Mouse (Mus musculus): ENCODE data around the gene Gcfc2. TPM values are rescaled to one million over a fixed set of nuclear protein-coding genes. Genes with fewer than 3 reads are reported as not detected.

Gcfc2 gene
- total RNA-seq, 1 experiment, result 17.8 TPM

DNA sequence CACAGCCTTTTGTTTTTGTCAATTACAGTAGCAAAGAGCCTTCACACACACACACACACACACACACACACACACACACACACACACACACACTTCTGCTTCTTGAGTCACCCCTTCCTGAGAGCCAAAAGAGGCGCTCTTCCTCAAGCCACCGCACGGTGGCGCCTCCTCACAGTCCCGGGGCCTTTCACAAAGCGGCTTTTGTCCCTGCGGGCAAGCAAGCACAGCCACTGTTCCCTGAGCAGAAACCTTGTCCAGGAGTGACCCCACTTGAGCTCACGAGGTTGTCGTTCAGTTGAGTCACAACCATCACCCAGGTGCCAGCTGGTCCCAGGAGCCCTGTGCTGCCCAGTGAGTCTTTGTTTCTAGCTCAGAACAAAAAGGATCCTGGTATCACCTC lies 63.5 kb downstream of the Gcfc2 start:
- H3K9me3 ChIP-seq (ENCODE audit: control insufficient read depth, insufficient read depth, low read depth, low read length), result no peaks in the 10 kb centered on the region
- no peak overlapping the region for H3K27ac ChIP-seq (ENCODE audit: insufficient read depth, low read depth, low read length, poor library complexity, severe bottlenecking)
- DNase-seq (ENCODE audit: low read depth, low spot score), result peak; percentile 65
- TF ChIP-seq ZC3H11A (IDR thresholded peaks at IDR 0.05; ENCODE audit: borderline replicate concordance, low read depth, low read length) (peak; percentile 34; the same call in 1 of the 2 replicates), MAFK (IDR thresholded peaks at IDR 0.05; ENCODE audit: insufficient read depth, low read depth, low read length) (no peak)
- H3K4me1 ChIP-seq (ENCODE audit: control insufficient read depth in 2 of 2, insufficient read depth in 2 of 2, low read length in 2 of 2, poor library complexity in 1 of 2), result no peaks in the 10 kb centered on the region
- in situ Hi-C loops (cut with MboI; ENCODE audit: low sequenced_read_pairs in 2 of 2, unreplicated experiment in 2 of 2), result loop anchor here (10.0 to 25.0 kb wide), 4 partner anchors 128 to 900 kb away; no protein-coding TSS in a partner anchor
- H3K4me3 ChIP-seq (ENCODE audit: insufficient read depth in 1 of 2, low read depth in 1 of 2, low read length in 2 of 2, poor library complexity in 1 of 2, severe bottlenecking in 1 of 2), result no peak overlapping the region
- no peaks in the 10 kb centered on the region for H3K36me3 ChIP-seq (ENCODE audit: control insufficient read depth, insufficient read depth, low read length, poor library complexity, severe bottlenecking)
- no peak overlapping the region for H3K9ac ChIP-seq (ENCODE audit: insufficient read depth, low read depth, low read length, poor library complexity, severe bottlenecking)

DNA sequence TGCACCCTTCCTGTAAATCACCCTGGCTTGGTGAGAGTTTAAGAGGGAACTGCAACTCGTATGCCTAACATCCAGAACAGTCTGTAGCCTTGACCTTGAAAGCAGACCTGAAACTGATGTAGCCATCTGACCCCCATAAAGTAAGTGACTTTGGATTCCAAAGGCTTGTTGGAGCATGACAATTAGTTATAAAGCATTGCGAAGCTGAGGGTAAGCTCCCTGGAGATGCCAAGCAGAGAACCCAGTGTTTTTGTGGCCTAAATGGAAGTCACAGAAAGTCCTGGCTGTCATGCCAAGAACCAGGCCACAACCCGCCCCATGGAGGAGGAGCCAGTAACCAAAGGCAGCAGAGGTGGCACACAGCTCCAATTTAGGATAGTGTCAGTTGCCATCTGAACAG lies 64.1 kb downstream of the Gcfc2 start:
- H3K27ac ChIP-seq (ENCODE audit: insufficient read depth, low read depth, low read length, poor library complexity, severe bottlenecking), result no peak overlapping the region
- H3K36me3 ChIP-seq (ENCODE audit: control insufficient read depth, insufficient read depth, low read length, poor library complexity, severe bottlenecking), result no peaks in the 10 kb centered on the region
- in situ Hi-C loops (cut with MboI; ENCODE audit: low sequenced_read_pairs in 2 of 2, unreplicated experiment in 2 of 2), result loop anchor here (10.0 to 25.0 kb wide), 4 partner anchors 127 to 900 kb away; no protein-coding TSS in a partner anchor
- H3K9me3 ChIP-seq (ENCODE audit: control insufficient read depth, insufficient read depth, low read depth, low read length), result no peaks in the 10 kb centered on the region
- DNase-seq (ENCODE audit: low read depth, low spot score), result no peak
- no peak overlapping the region for H3K9ac ChIP-seq (ENCODE audit: insufficient read depth, low read depth, low read length, poor library complexity, severe bottlenecking)
- TF ChIP-seq ZC3H11A (IDR thresholded peaks at IDR 0.05; ENCODE audit: borderline replicate concordance, low read depth, low read length) (no peak), CHD2 (IDR thresholded peaks at IDR 0.05; ENCODE audit: low read depth, low read length) (no peak), ZNF384 (IDR thresholded peaks at IDR 0.05; ENCODE audit: low read depth, low read length) (no peak), MAFK (IDR thresholded peaks at IDR 0.05; ENCODE audit: insufficient read depth, low read depth, low read length) (no peak), HCFC1 (IDR thresholded peaks at IDR 0.05; ENCODE audit: borderline replicate concordance, insufficient read depth, low read length) (no peak)
- H3K4me3 ChIP-seq (ENCODE audit: insufficient read depth in 1 of 2, low read depth in 1 of 2, low read length in 2 of 2, poor library complexity in 1 of 2, severe bottlenecking in 1 of 2), result no peak overlapping the region
- no peaks in the 10 kb centered on the region for H3K4me1 ChIP-seq (ENCODE audit: control insufficient read depth in 2 of 2, insufficient read depth in 2 of 2, low read length in 2 of 2, poor library complexity in 1 of 2)

DNA sequence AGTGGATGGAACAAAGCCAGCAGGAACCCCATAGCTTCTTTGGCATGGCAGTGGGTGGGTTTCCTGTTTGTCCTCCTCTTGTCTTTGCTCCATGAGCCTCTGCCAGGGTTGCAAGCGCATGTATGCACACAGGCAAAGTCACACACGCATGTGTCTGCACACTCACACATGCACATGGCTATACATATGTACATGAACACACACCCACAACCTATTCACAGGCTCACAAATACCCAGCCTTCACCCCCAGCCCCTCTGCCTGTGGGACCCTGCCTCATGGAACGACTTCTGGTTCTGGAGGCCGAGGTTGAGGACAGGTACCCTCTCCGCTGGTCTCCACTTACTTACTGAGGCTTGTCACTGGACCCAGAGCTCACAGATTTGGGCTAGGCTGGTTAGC lies 64.9 kb downstream of the Gcfc2 start:
- H3K4me3 ChIP-seq (ENCODE audit: insufficient read depth in 1 of 2, low read depth in 1 of 2, low read length in 2 of 2, poor library complexity in 1 of 2, severe bottlenecking in 1 of 2), result no peak overlapping the region
- TF ChIP-seq ZNF384 (IDR thresholded peaks at IDR 0.05; ENCODE audit: low read depth, low read length), result no peak
- TF ChIP-seq CHD2 (IDR thresholded peaks at IDR 0.05; ENCODE audit: low read depth, low read length), result no peak
- no peak for TF ChIP-seq MAFK (IDR thresholded peaks at IDR 0.05; ENCODE audit: insufficient read depth, low read depth, low read length)
- no peak for TF ChIP-seq HCFC1 (IDR thresholded peaks at IDR 0.05; ENCODE audit: borderline replicate concordance, insufficient read depth, low read length)
- no peak for TF ChIP-seq ZC3H11A (IDR thresholded peaks at IDR 0.05; ENCODE audit: borderline replicate concordance, low read depth, low read length)
- no peaks in the 10 kb centered on the region for H3K36me3 ChIP-seq (ENCODE audit: control insufficient read depth, insufficient read depth, low read length, poor library complexity, severe bottlenecking)
- H3K4me1 ChIP-seq (ENCODE audit: control insufficient read depth in 2 of 2, insufficient read depth in 2 of 2, low read length in 2 of 2, poor library complexity in 1 of 2), result no peaks in the 10 kb centered on the region
- in situ Hi-C loops (cut with MboI; ENCODE audit: low sequenced_read_pairs in 2 of 2, unreplicated experiment in 2 of 2), result loop anchor here (10.0 to 25.0 kb wide), 4 partner anchors 126 to 899 kb away; no protein-coding TSS in a partner anchor
- H3K9me3 ChIP-seq (ENCODE audit: control insufficient read depth, insufficient read depth, low read depth, low read length), result no peaks in the 10 kb centered on the region
- H3K9ac ChIP-seq (ENCODE audit: insufficient read depth, low read depth, low read length, poor library complexity, severe bottlenecking), result no peak overlapping the region
- H3K27ac ChIP-seq (ENCODE audit: insufficient read depth, low read depth, low read length, poor library complexity, severe bottlenecking), result no peak overlapping the region
- no peak for DNase-seq (ENCODE audit: low read depth, low spot score)

DNA sequence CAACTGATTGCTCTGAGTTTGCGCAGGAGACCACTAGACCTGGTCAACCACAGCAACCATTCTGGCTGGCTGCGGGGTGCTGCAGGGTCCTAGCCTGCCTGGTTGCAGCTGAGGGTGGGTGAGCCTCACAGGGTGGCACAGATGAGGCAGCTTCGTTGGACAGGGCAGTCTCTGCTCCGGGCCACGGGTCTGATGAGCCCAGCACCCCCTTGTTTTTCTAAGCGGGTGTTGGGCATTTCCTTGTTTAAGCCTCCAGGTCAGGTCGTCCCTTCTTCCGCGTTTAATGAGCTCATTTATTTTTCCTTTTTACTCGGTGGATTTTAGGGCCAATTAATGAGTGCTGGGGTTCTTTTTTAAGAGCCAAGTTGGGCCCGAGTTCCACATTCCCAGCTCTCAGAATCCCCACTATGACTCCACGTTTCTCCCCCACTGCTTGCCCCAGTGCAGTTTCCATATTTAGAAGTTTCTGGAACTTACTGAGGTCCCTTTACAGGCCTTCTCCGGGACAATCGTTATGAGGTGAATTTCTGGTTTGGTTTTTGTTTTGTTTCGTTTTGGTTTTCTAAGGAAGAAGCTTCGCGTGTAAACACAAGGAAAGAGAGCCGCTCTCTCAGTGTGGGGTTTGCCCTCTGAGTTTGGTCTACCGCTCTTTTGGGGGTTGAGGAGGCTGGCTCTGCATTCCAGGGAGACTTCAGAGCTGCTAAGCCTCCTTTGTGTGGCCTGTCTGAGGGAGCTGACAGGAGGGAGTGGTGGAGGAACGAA lies 66.8 kb downstream of the Gcfc2 start:
- Histone ChIP-seq H3K4me1 (ENCODE audit: control insufficient read depth in 2 of 2, insufficient read depth in 2 of 2, low read length in 2 of 2, poor library complexity in 1 of 2) (no peaks in the 10 kb centered on the region), H3K9ac (ENCODE audit: insufficient read depth, low read depth, low read length, poor library complexity, severe bottlenecking) (no peak overlapping the region), H3K27ac (ENCODE audit: insufficient read depth, low read depth, low read length, poor library complexity, severe bottlenecking) (no peak overlapping the region), H3K36me3 (ENCODE audit: control insufficient read depth, insufficient read depth, low read length, poor library complexity, severe bottlenecking) (no peaks in the 10 kb centered on the region), H3K4me3 (ENCODE audit: insufficient read depth in 1 of 2, low read depth in 1 of 2, low read length in 2 of 2, poor library complexity in 1 of 2, severe bottlenecking in 1 of 2) (no peak overlapping the region), H3K9me3 (ENCODE audit: control insufficient read depth, insufficient read depth, low read depth, low read length) (no peaks in the 10 kb centered on the region)
- in situ Hi-C loops (cut with MboI; ENCODE audit: low sequenced_read_pairs in 2 of 2, unreplicated experiment in 2 of 2), result loop anchor here (25.0 kb wide), 2 partner anchors 397 to 897 kb away; no protein-coding TSS in a partner anchor
- DNase-seq (ENCODE audit: low read depth, low spot score), result no peak
- TF ChIP-seq ZNF384 (IDR thresholded peaks at IDR 0.05; ENCODE audit: low read depth, low read length) (no peak), MAFK (IDR thresholded peaks at IDR 0.05; ENCODE audit: insufficient read depth, low read depth, low read length) (no peak), CHD2 (IDR thresholded peaks at IDR 0.05; ENCODE audit: low read depth, low read length) (no peak), HCFC1 (IDR thresholded peaks at IDR 0.05; ENCODE audit: borderline replicate concordance, insufficient read depth, low read length) (no peak), ZC3H11A (IDR thresholded peaks at IDR 0.05; ENCODE audit: borderline replicate concordance, low read depth, low read length) (no peak)

Other genes starting within 250 kb of the Gcfc2 start
- gene Mrpl19, start 42.3 kb downstream of the Gcfc2 start, total RNA-seq (2012; rRNA removed), result 28.2 and 30.4 TPM in 2 replicates
- 3.6 and 4.4 TPM in 2 replicates for gene Eva1a, start 117.4 kb downstream of the Gcfc2 start, total RNA-seq (2012; rRNA removed)